Mouse (Mus musculus) stomach, embryonic 15.5 days (tissue): ENCODE measurements around the gene March7. TPM values are rescaled to one million over a fixed set of nuclear protein-coding genes. Genes with fewer than 3 reads are reported as not detected.
A peak's percentile ranks its signal among the peaks of the same experiment; 100 is the strongest.

Source experiments
- ATAC-seq: fragments of 200-750 bp; cut with Nextera tagmentation; 2 replicates; pipeline ENCODE4 v1.8.0; 2017; ENCODE audit warnings: low read depth, moderate number of reproducible peaks, moderate TSS enrichment; ENCODE audit not compliant: insufficient read depth, low FRiP score
- H3K27ac ChIP-seq: fragments of 300-500 bp; sonication (generic); 2 replicates; pipeline ENCODE4 v1.5.1; 2015; ENCODE audit warnings: mild to moderate bottlenecking, inconsistent platforms
- H3K27me3 ChIP-seq: fragments of 300-500 bp; sonication (generic); replicated peaks from 2 replicates; pipeline ENCODE4 v1.6.1; 2015; ENCODE audit warnings: inconsistent platforms
- H3K36me3 ChIP-seq: fragments of 300-500 bp; sonication (generic); 2 replicates; pipeline ENCODE4 v1.6.1; 2015; ENCODE audit warnings: inconsistent platforms
- H3K4me1 ChIP-seq: fragments of 300-500 bp; sonication (generic); 2 replicates; pipeline ENCODE4 v1.6.1; 2015; ENCODE audit warnings: inconsistent platforms
- H3K4me2 ChIP-seq: fragments of 300-500 bp; sonication (generic); 2 replicates; pipeline ENCODE4 v1.6.1; 2015; ENCODE audit warnings: mild to moderate bottlenecking, inconsistent platforms
- H3K4me3 ChIP-seq: fragments of 300-500 bp; sonication (generic); replicated peaks from 2 replicates; pipeline ENCODE4 v1.5.1; 2015; ENCODE audit warnings: inconsistent platforms
- H3K9ac ChIP-seq: fragments of 300-500 bp; sonication (generic); 2 replicates; pipeline ENCODE4 v1.6.1; 2015; ENCODE audit warnings: inconsistent platforms
- H3K9me3 ChIP-seq: fragments of 300-500 bp; sonication (generic); 2 replicates; pipeline ENCODE4 v1.6.1; 2016; ENCODE audit warnings: inconsistent platforms
- WGBS: fragments of 180-500 bp; shearing (Covaris S2); methylation state at CpG from one replicate; pipeline ENCODE4 v1.1.7; 2015; 5-methylcytosine and 5-hydroxymethylcytosine counted together
- polyA plus RNA-seq: library from polyadenylated mRNA; unstranded; fragments of >200 nt; fragmentation: Nextera tagmentation; extraction: Ambion mirVana; gene quantifications from 2 replicates; pipeline ENCODE4 v1.2.1, GENCODE M21; 2015

Gene March7
- polyA plus RNA-seq: 66.4 and 71.0 TPM in 2 replicates

GRCm38 (mm10) chr2:60209703-60210651 lies at the start of gene March7, which contains the start of gene Baz2b:
TSS of gene March7 (plus strand) at chr2:60209887.
TSS of gene Baz2b (minus strand) at chr2:60209839.
- Histone ChIP-seq H3K27ac (peak within 1 kb of the TSS; percentile 85), H3K36me3 (no peaks in the 10 kb centered on the region), H3K4me1 (peaks cover 21% of the 10 kb centered on the region; the same call in 1 of the 2 replicates), H3K4me3 (peak within 1 kb of the TSS; percentile 73), H3K9ac (peak within 1 kb of the TSS; percentile 79), H3K4me2 (peak within 1 kb of the TSS; percentile 69), H3K9me3 (no peaks in the 10 kb centered on the region), H3K27me3 (no peaks in the 10 kb centered on the region)
- peak; percentile 95 for ATAC-seq
- 0% methylated on average over 68 of the region's 109 CpGs for WGBS

- no peaks in the 10 kb centered on the region for H3K36me3 ChIP-seq
- H3K9ac ChIP-seq: no peak overlapping the region
- peak; percentile 68; the same call in 1 of the 2 replicates for ATAC-seq
- H3K27ac ChIP-seq: no peak overlapping the region
- no peaks in the 10 kb centered on the region for H3K27me3 ChIP-seq
- 67% methylated on average over 2 of the region's 2 CpGs for WGBS
- no peaks in the 10 kb centered on the region for H3K4me1 ChIP-seq
- no peak overlapping the region for H3K4me2 ChIP-seq
- H3K9me3 ChIP-seq: no peaks in the 10 kb centered on the region
- no peak overlapping the region for H3K4me3 ChIP-seq
These were observed 45.9 kb upstream of the March7 start for GRCm38 (mm10) chr2:60163744-60164143.

- Histone ChIP-seq H3K4me2 (no peak overlapping the region), H3K27ac (no peak overlapping the region), H3K4me3 (no peak overlapping the region), H3K9ac (no peak overlapping the region), H3K9me3 (no peaks in the 10 kb centered on the region), H3K36me3 (no peaks in the 10 kb centered on the region), H3K4me1 (no peaks in the 10 kb centered on the region), H3K27me3 (no peaks in the 10 kb centered on the region)
- 87% methylated on average over 11 of the region's 11 CpGs for WGBS
- no peak for ATAC-seq
These were observed 44.0 kb upstream of the March7 start for GRCm38 (mm10) chr2:60165679-60166078.

- Histone ChIP-seq H3K9me3 (no peaks in the 10 kb centered on the region), H3K4me2 (no peak overlapping the region), H3K9ac (no peak overlapping the region), H3K27ac (no peak overlapping the region), H3K36me3 (no peaks in the 10 kb centered on the region), H3K4me3 (no peak overlapping the region), H3K27me3 (no peaks in the 10 kb centered on the region), H3K4me1 (no peaks in the 10 kb centered on the region)
- WGBS: 90% methylated on average over 4 of the region's 4 CpGs
- ATAC-seq: no peak
These were observed 42.8 kb upstream of the March7 start for GRCm38 (mm10) chr2:60166878-60167277.

GRCm38 (mm10) chr2:60171786-60172530 lies 37.7 kb upstream of the March7 start:
- 58% methylated on average over 7 of the region's 7 CpGs for WGBS
- no peak for ATAC-seq
- H3K27me3 ChIP-seq: no peaks in the 10 kb centered on the region

GRCm38 (mm10) chr2:60172531-60172914 lies 37.2 kb upstream of the March7 start:
- 75% methylated on average over 2 of the region's 2 CpGs for WGBS

More at GRCm38 (mm10) chr2:60171786-60172530, 37.7 kb upstream of the March7 start:
- Histone ChIP-seq H3K4me1 (no peaks in the 10 kb centered on the region), H3K36me3 (no peaks in the 10 kb centered on the region), H3K4me3 (no peak overlapping the region), H3K4me2 (no peak overlapping the region), H3K9ac (no peak overlapping the region), H3K9me3 (no peaks in the 10 kb centered on the region), H3K27ac (no peak overlapping the region)

GRCm38 (mm10) chr2:60173190-60173589 lies 36.5 kb upstream of the March7 start:
- no peak for ATAC-seq
- Histone ChIP-seq H3K27ac (no peak overlapping the region), H3K36me3 (no peaks in the 10 kb centered on the region), H3K9ac (no peak overlapping the region), H3K4me2 (no peak overlapping the region), H3K27me3 (no peaks in the 10 kb centered on the region), H3K9me3 (no peaks in the 10 kb centered on the region), H3K4me3 (no peak overlapping the region), H3K4me1 (no peaks in the 10 kb centered on the region)
- WGBS: 53% methylated on average over 3 of the region's 3 CpGs

More at GRCm38 (mm10) chr2:60172531-60172914, 37.2 kb upstream of the March7 start:
- no peak overlapping the region for H3K4me2 ChIP-seq
- no peak for ATAC-seq
- H3K9me3 ChIP-seq: no peaks in the 10 kb centered on the region
- H3K4me3 ChIP-seq: no peak overlapping the region
- no peaks in the 10 kb centered on the region for H3K4me1 ChIP-seq
- no peak overlapping the region for H3K27ac ChIP-seq
- H3K36me3 ChIP-seq: no peaks in the 10 kb centered on the region
- H3K27me3 ChIP-seq: no peaks in the 10 kb centered on the region
- H3K9ac ChIP-seq: no peak overlapping the region

GRCm38 (mm10) chr2:60173595-60173994 lies 36.1 kb upstream of the March7 start:
- ATAC-seq: no peak
- H3K4me1 ChIP-seq: no peaks in the 10 kb centered on the region
- H3K4me3 ChIP-seq: no peak overlapping the region
- H3K9ac ChIP-seq: no peak overlapping the region
- no peak overlapping the region for H3K27ac ChIP-seq
- no peak overlapping the region for H3K4me2 ChIP-seq
- WGBS: 92% methylated on average over 4 of the region's 4 CpGs
- no peaks in the 10 kb centered on the region for H3K9me3 ChIP-seq
- H3K36me3 ChIP-seq: no peaks in the 10 kb centered on the region
- no peaks in the 10 kb centered on the region for H3K27me3 ChIP-seq

GRCm38 (mm10) chr2:60175078-60175477 lies 34.6 kb upstream of the March7 start:
- H3K4me1 ChIP-seq: no peaks in the 10 kb centered on the region
- WGBS: 84% methylated on average over 3 of the region's 4 CpGs

GRCm38 (mm10) chr2:60176087-60176486 lies 33.6 kb upstream of the March7 start:
- WGBS: 74% methylated on average over 5 of the region's 5 CpGs
- no peak for ATAC-seq
- no peak overlapping the region for H3K4me3 ChIP-seq
- H3K4me1 ChIP-seq: no peaks in the 10 kb centered on the region
- no peak overlapping the region for H3K4me2 ChIP-seq
- no peaks in the 10 kb centered on the region for H3K9me3 ChIP-seq
- H3K36me3 ChIP-seq: no peaks in the 10 kb centered on the region
- H3K27ac ChIP-seq: no peak overlapping the region
- H3K27me3 ChIP-seq: no peaks in the 10 kb centered on the region
- H3K9ac ChIP-seq: no peak overlapping the region

More at GRCm38 (mm10) chr2:60175078-60175477, 34.6 kb upstream of the March7 start:
- H3K9me3 ChIP-seq: no peaks in the 10 kb centered on the region
- no peak overlapping the region for H3K27ac ChIP-seq
- H3K36me3 ChIP-seq: no peaks in the 10 kb centered on the region
- ATAC-seq: no peak
- no peaks in the 10 kb centered on the region for H3K27me3 ChIP-seq
- H3K4me3 ChIP-seq: no peak overlapping the region
- no peak overlapping the region for H3K9ac ChIP-seq
- no peak overlapping the region for H3K4me2 ChIP-seq

GRCm38 (mm10) chr2:60177490-60177889 lies 32.2 kb upstream of the March7 start:
- no peak for ATAC-seq
- WGBS: 87% methylated on average over 3 of the region's 3 CpGs
- Histone ChIP-seq H3K9ac (no peak overlapping the region), H3K9me3 (no peaks in the 10 kb centered on the region), H3K27ac (no peak overlapping the region), H3K4me3 (no peak overlapping the region), H3K4me1 (no peaks in the 10 kb centered on the region), H3K4me2 (no peak overlapping the region), H3K27me3 (no peaks in the 10 kb centered on the region), H3K36me3 (no peaks in the 10 kb centered on the region)

GRCm38 (mm10) chr2:60181696-60182095 lies 28.0 kb upstream of the March7 start:
- no peak overlapping the region for H3K4me2 ChIP-seq
- no peaks in the 10 kb centered on the region for H3K9me3 ChIP-seq
- no peak overlapping the region for H3K4me3 ChIP-seq
- H3K27me3 ChIP-seq: no peaks in the 10 kb centered on the region
- H3K27ac ChIP-seq: no peak overlapping the region
- ATAC-seq: no peak
- H3K9ac ChIP-seq: no peak overlapping the region
- H3K4me1 ChIP-seq: no peaks in the 10 kb centered on the region
- WGBS: 49% methylated on average over 2 of the region's 2 CpGs
- H3K36me3 ChIP-seq: no peaks in the 10 kb centered on the region
